Mouse (Mus musculus) thymus, adult 2 months (tissue): Measurements from ENCODE around the gene Stard5.

Experiments used
- CTCF ChIP-seq: fragments of 200-500 bp; IDR thresholded peaks from 2 replicates; pipeline ENCODE4 v1.5.1; 2012; ENCODE audit warnings: mild to moderate bottlenecking, control low read depth, low read length, moderate library complexity, borderline replicate concordance; ENCODE audit not compliant: control insufficient read depth, poor library complexity, insufficient read depth; ENCODE audit errors: extremely low read depth
- POLR2A ChIP-seq: fragments of 200-500 bp; IDR thresholded peaks from 2 replicates; pipeline ENCODE4 v1.6.1; 2012; ENCODE audit warnings: mild to moderate bottlenecking, low read length, control low read depth, moderate library complexity; ENCODE audit not compliant: control insufficient read depth, poor library complexity, insufficient read depth; ENCODE audit errors: extremely low read depth

GRCm38 (mm10) chr7:83584639-83585471 is 46.9 kb upstream of the Stard5 start, which contains the start of gene Tmc3:
- TF ChIP-seq POLR2A: no peak
- TF ChIP-seq CTCF: no peak
